Mouse (Mus musculus) MEL (cell line): ENCODE data around the gene Stag1. TPM values are rescaled to one million over a fixed set of nuclear protein-coding genes. Genes with fewer than 3 reads are reported as not detected.

Experiments used
- DNase-seq: peaks from one replicate; pipeline ENCODE4 v3.0.0; 2011; ENCODE audit warnings: low read depth, low spot score
- H3K27ac ChIP-seq: 2 replicates; pipeline ENCODE4 v1.5.1; 2012; ENCODE audit warnings: low read depth, mild to moderate bottlenecking, control low read depth, low read length, moderate library complexity; ENCODE audit not compliant: control insufficient read depth
- H3K27me3 ChIP-seq, 2 experiments: fragments of 150-350 bp in 1 of 2; sonication (generic) in 1 of 2; 2 replicates each; pipeline ENCODE4 v1.6.1; 2012; ENCODE audit warnings: low read length in 2 of 2, mild to moderate bottlenecking in 2 of 2, improper control_type of control experiment in 1 of 2, moderate library complexity in 1 of 2; ENCODE audit not compliant: insufficient read depth in 2 of 2, control insufficient read depth in 1 of 2
- H3K36me3 ChIP-seq, 2 experiments: 2 replicates each; pipeline ENCODE4 v1.6.1; 2012 to 2014; ENCODE audit warnings: low read length in 2 of 2, improper control_type of control experiment in 1 of 2, inconsistent platforms in 1 of 2, mild to moderate bottlenecking in 1 of 2; ENCODE audit not compliant: insufficient read depth in 2 of 2, control insufficient read depth in 1 of 2
- H3K4me1 ChIP-seq, 2 experiments: fragments of 150-350 bp in 1 of 2; sonication (generic) in 1 of 2; 2 replicates each; pipeline ENCODE4 v1.6.1; 2012; ENCODE audit warnings: low read length in 2 of 2, improper control_type of control experiment in 1 of 2, mild to moderate bottlenecking in 1 of 2; ENCODE audit not compliant: insufficient read depth in 2 of 2, control insufficient read depth in 1 of 2
- H3K4me3 ChIP-seq, 2 experiments: fragments of 150-350 bp in 1 of 2; sonication (generic) in 1 of 2; 2 replicates each; pipeline ENCODE4 v1.5.1; 2012; ENCODE audit warnings: low read depth in 2 of 2, low read length in 2 of 2, mild to moderate bottlenecking in 2 of 2, moderate library complexity in 2 of 2, control low read depth in 1 of 2, improper control_type of control experiment in 1 of 2; ENCODE audit not compliant: control insufficient read depth in 1 of 2, insufficient read depth in 1 of 2
- H3K79me2 ChIP-seq: 2 replicates; pipeline ENCODE4 v1.6.1; 2012; ENCODE audit warnings: mild to moderate bottlenecking, low read length, moderate library complexity; ENCODE audit not compliant: control insufficient read depth, poor library complexity, insufficient read depth
- H3K9ac ChIP-seq: 2 replicates; pipeline ENCODE4 v1.6.1; 2012; ENCODE audit warnings: low read depth, mild to moderate bottlenecking, control low read depth, low read length, moderate library complexity; ENCODE audit not compliant: control insufficient read depth, poor library complexity, severe bottlenecking
- H3K9me3 ChIP-seq: fragments of 150-350 bp; sonication (generic); replicated peaks from 2 replicates; pipeline ENCODE4 v1.6.1; 2012; ENCODE audit warnings: mild to moderate bottlenecking, low read length, improper control_type of control experiment, moderate library complexity; ENCODE audit not compliant: insufficient read depth
- CHD2 ChIP-seq: IDR thresholded peaks from 2 replicates; pipeline ENCODE4 v1.6.1; 2011; ENCODE audit warnings: low read length, improper control_type of control experiment
- CTCF ChIP-seq, 3 experiments: IDR thresholded peaks in 2 of 3; conservative IDR thresholded peaks in 1 of 3; 2 replicates each; pipeline ENCODE4 v1.5.1; 2011 to 2012; ENCODE audit warnings: low read length in 3 of 3, low read depth in 2 of 3, mild to moderate bottlenecking in 2 of 3, improper control_type of control experiment in 1 of 3, inconsistent platforms in 1 of 3, mixed read lengths in 1 of 3, moderate library complexity in 1 of 3; ENCODE audit not compliant: control insufficient read depth in 1 of 3, insufficient read depth in 1 of 3, poor library complexity in 1 of 3, severe bottlenecking in 1 of 3
- E2F4 ChIP-seq: IDR thresholded peaks from 2 replicates; pipeline ENCODE4 v1.6.1; 2011; ENCODE audit warnings: low read depth, low read length, improper control_type of control experiment, borderline replicate concordance
- ELF1 ChIP-seq: IDR thresholded peaks from 2 replicates; pipeline ENCODE4 v1.6.1; 2014; ENCODE audit warnings: low read depth, mild to moderate bottlenecking, inconsistent platforms, low read length, improper control_type of control experiment, moderate library complexity
- EP300 ChIP-seq, 2 experiments: IDR thresholded peaks; 2 replicates each; pipeline ENCODE4 v1.6.1; 2011; ENCODE audit warnings: improper control_type of control experiment in 2 of 2, low read length in 2 of 2, low read depth in 1 of 2, mild to moderate bottlenecking in 1 of 2
- GABPA ChIP-seq: IDR thresholded peaks from 2 replicates; pipeline ENCODE4 v1.6.1; 2012; ENCODE audit warnings: low read depth, mild to moderate bottlenecking, inconsistent platforms, low read length, improper control_type of control experiment, moderate library complexity
- GATA1 ChIP-seq: IDR thresholded peaks from 2 replicates; pipeline ENCODE4 v1.6.1; 2011; ENCODE audit warnings: low read depth, low read length, improper control_type of control experiment
- HCFC1 ChIP-seq: IDR thresholded peaks from 2 replicates; pipeline ENCODE4 v1.6.1; 2012; ENCODE audit warnings: low read depth, mild to moderate bottlenecking, inconsistent platforms, low read length, improper control_type of control experiment, moderate library complexity
- JUND ChIP-seq: IDR thresholded peaks from 2 replicates; pipeline ENCODE4 v1.6.1; 2011; ENCODE audit warnings: low read depth, mild to moderate bottlenecking, improper control_type of control experiment, low read length
- MAFK ChIP-seq: IDR thresholded peaks from 2 replicates; pipeline ENCODE4 v1.6.1; 2011; ENCODE audit warnings: low read depth, mild to moderate bottlenecking, low read length, improper control_type of control experiment, borderline replicate concordance
- MAX ChIP-seq: IDR thresholded peaks from 2 replicates; pipeline ENCODE4 v1.6.1; 2011; ENCODE audit warnings: low read length, improper control_type of control experiment
- MEF2A ChIP-seq: IDR thresholded peaks from 2 replicates; pipeline ENCODE4 v1.6.1; 2014; ENCODE audit warnings: low read depth, mild to moderate bottlenecking, inconsistent platforms, low read length, improper control_type of control experiment; ENCODE audit not compliant: poor library complexity, insufficient replicate concordance, severe bottlenecking; ENCODE audit errors: extremely low read depth
- MYB ChIP-seq: IDR thresholded peaks from 2 replicates; pipeline ENCODE4 v1.6.1; 2011; ENCODE audit warnings: mild to moderate bottlenecking, low read depth, low read length, improper control_type of control experiment
- MYC ChIP-seq: IDR thresholded peaks from 2 replicates; pipeline ENCODE4 v1.6.1; 2011; ENCODE audit warnings: low read depth, mild to moderate bottlenecking, low read length, improper control_type of control experiment, moderate library complexity
- NELFE ChIP-seq: IDR thresholded peaks from 2 replicates; pipeline ENCODE4 v1.6.1; 2011; ENCODE audit warnings: low read depth, low read length, improper control_type of control experiment
- NRF1 ChIP-seq: IDR thresholded peaks from 2 replicates; pipeline ENCODE4 v1.6.1; 2014; ENCODE audit warnings: low read depth, mild to moderate bottlenecking, inconsistent platforms, low read length, improper control_type of control experiment, moderate library complexity; ENCODE audit not compliant: poor library complexity, insufficient read depth, severe bottlenecking
- POLR2A ChIP-seq, 2 experiments: IDR thresholded peaks; 2 replicates each; pipeline ENCODE4 v1.6.1; 2011 to 2012; ENCODE audit warnings: low read length in 2 of 2, mild to moderate bottlenecking in 2 of 2, control low read depth in 1 of 2, improper control_type of control experiment in 1 of 2, low read depth in 1 of 2, moderate library complexity in 1 of 2; ENCODE audit not compliant: control insufficient read depth in 1 of 2, insufficient read depth in 1 of 2, poor library complexity in 1 of 2
- POLR2AphosphoS2 ChIP-seq: IDR thresholded peaks from 2 replicates; pipeline ENCODE4 v1.6.1; 2011; ENCODE audit warnings: low read length, improper control_type of control experiment
- RAD21 ChIP-seq: IDR thresholded peaks from 2 replicates; pipeline ENCODE4 v1.6.1; 2011; ENCODE audit warnings: mild to moderate bottlenecking, low read depth, low read length, improper control_type of control experiment
- RCOR1 ChIP-seq: IDR thresholded peaks from 2 replicates; pipeline ENCODE4 v1.6.1; 2012; ENCODE audit warnings: low read depth, mild to moderate bottlenecking, inconsistent platforms, low read length, improper control_type of control experiment
- SIN3A ChIP-seq: IDR thresholded peaks from 2 replicates; pipeline ENCODE4 v1.6.1; 2012; ENCODE audit warnings: low read length, improper control_type of control experiment, inconsistent platforms
- SMC3 ChIP-seq: IDR thresholded peaks from 2 replicates; pipeline ENCODE4 v1.6.1; 2011; ENCODE audit warnings: low read depth, low read length, improper control_type of control experiment
- TAL1 ChIP-seq: IDR thresholded peaks from 2 replicates; pipeline ENCODE4 v1.6.1; 2012; ENCODE audit warnings: mild to moderate bottlenecking, inconsistent platforms, low read length, moderate library complexity, mixed read lengths
- TBP ChIP-seq: IDR thresholded peaks from 2 replicates; pipeline ENCODE4 v1.8.0; 2011; ENCODE audit warnings: low read depth, low read length, improper control_type of control experiment
- UBTF ChIP-seq: IDR thresholded peaks from 2 replicates; pipeline ENCODE4 v1.6.1; 2012; ENCODE audit warnings: low read depth, mild to moderate bottlenecking, inconsistent platforms, low read length, improper control_type of control experiment, moderate library complexity, borderline replicate concordance; ENCODE audit not compliant: insufficient read depth
- USF1 ChIP-seq: IDR thresholded peaks from 2 replicates; pipeline ENCODE4 v1.6.1; 2014; ENCODE audit warnings: low read depth, mild to moderate bottlenecking, inconsistent platforms, low read length, improper control_type of control experiment, moderate library complexity
- ZC3H11A ChIP-seq: IDR thresholded peaks from 2 replicates; pipeline ENCODE4 v1.6.1; 2012; ENCODE audit warnings: low read depth, mild to moderate bottlenecking, inconsistent platforms, low read length, improper control_type of control experiment
- ZKSCAN1 ChIP-seq: IDR thresholded peaks from 2 replicates; pipeline ENCODE4 v1.6.1; 2012; ENCODE audit warnings: low read depth, mild to moderate bottlenecking, inconsistent platforms, low read length, improper control_type of control experiment, moderate library complexity
- ZMIZ1 ChIP-seq: IDR thresholded peaks from 2 replicates; pipeline ENCODE4 v1.6.1; 2012; ENCODE audit warnings: low read depth, mild to moderate bottlenecking, inconsistent platforms, low read length, improper control_type of control experiment, moderate library complexity
- ZNF384 ChIP-seq: IDR thresholded peaks from 2 replicates; pipeline ENCODE4 v1.6.1; 2012; ENCODE audit warnings: low read depth, mild to moderate bottlenecking, inconsistent platforms, low read length, improper control_type of control experiment
- polyA plus RNA-seq, 2 experiments: library from polyadenylated mRNA; stranded (reverse) in 1 of 2; unstranded in 1 of 2; fragments of >175 nt in 1 of 2; fragments of >200 nt in 1 of 2; gene quantifications; 2 replicates each; pipeline versions ENCODE4 v1.2.1 to v1.2.4; 2012; ENCODE audit warnings: low replicate concordance in 2 of 2, low read depth in 1 of 2; ENCODE audit not compliant: insufficient read length in 2 of 2, insufficient read depth in 1 of 2, missing spikeins in 1 of 2
- total RNA-seq: library from RNA; depleted of rRNA; stranded (reverse); fragments of 300-350 nt; gene quantifications from 2 replicates; pipeline ENCODE4 v1.2.3, GENCODE M21; 2012; rRNA removed

The Stag1 gene
- total RNA-seq (30.1 and 33.6 TPM in 2 replicates), polyA plus RNA-seq (10 to 100 TPM in 1 of 2 experiments, not detected in 1; 41.7 TPM)

DNA sequence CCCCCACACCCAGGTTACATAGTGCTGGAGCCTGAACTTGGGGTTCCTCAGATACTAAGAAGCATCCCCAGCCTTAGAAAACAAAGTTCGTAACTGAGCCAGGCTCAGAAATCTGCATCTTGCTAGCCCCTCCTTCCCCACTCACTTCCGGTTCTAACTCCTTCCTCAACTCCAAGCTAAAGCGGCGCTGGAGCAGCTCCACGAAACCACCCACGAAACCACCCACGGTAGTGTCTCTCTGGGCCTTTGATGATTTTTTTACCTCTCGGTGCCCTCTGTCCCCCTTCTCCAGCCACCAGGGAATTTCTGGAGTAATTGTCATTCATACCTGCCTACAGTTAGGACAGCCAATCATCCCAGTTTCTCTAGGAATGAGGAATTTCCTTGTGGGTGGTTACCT lies at the start of gene Stag1:
Stag1 (plus strand) TSS at position 253 of the 400 bp plus-strand sequence.
- Histone ChIP-seq H3K27me3 (no peaks in the 10 kb centered on the region), H3K36me3 (no peaks in the 10 kb centered on the region), H3K27ac (no peak within 1 kb of the TSS), H3K9me3 (no peaks in the 10 kb centered on the region), H3K79me2 (no peaks in the 10 kb centered on the region)
- DNase-seq, result peak; percentile 79
- TF ChIP-seq SIN3A (no peak), NELFE (peak; percentile 42; the same call in 1 of the 2 replicates), ELF1 (peak; percentile 58), USF1 (no peak), MAFK (no peak), POLR2A (IDR thresholded peaks at IDR 0.05; ENCODE audit: control insufficient read depth in 1 of 2, insufficient read depth in 1 of 2, low read depth in 1 of 2, low read length in 2 of 2, poor library complexity in 1 of 2) (peak in 1 of 2 experiments; percentile 58; a peak in 2 of 4 replicates)
- TF ChIP-seq, all 39 proteins: peak for 3
- Histone ChIP-seq H3K4me3 (peak within 1 kb of the TSS; percentile 66 to 74), H3K4me1 (no peaks in the 10 kb centered on the region), H3K9ac (peak within 1 kb of the TSS; percentile 64)

DNA sequence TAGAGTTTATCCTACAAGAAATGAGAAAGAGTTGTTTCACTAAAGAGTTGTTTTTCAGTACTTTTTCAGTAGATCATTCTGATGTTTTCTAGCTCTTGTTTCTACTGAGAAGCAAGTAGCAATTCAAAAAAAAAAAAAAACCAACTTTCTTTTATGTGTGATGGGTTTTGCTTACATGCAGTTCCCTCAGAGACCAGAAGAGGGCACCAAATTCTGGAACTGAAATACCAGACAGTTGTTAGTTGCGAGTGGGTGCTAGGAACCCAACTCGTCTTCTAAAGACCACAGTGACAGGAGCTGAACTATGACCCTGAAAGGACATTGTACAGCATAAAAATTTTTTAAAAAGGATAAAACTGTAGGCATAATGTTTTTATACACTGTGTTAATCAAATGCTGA lies 49.3 kb upstream of the Stag1 start:
- Histone ChIP-seq H3K27me3 (no peaks in the 10 kb centered on the region), H3K9me3 (no peaks in the 10 kb centered on the region), H3K4me1 (peaks cover 3 to 7% of the 10 kb centered on the region in 2 experiments; a peak in 2 of 4 replicates), H3K4me3 (no peak overlapping the region), H3K9ac (no peak overlapping the region), H3K79me2 (peaks cover 22% of the 10 kb centered on the region), H3K36me3 (peaks cover 0 to 17% of the 10 kb centered on the region in 2 experiments; a peak in 2 of 4 replicates), H3K27ac (no peak overlapping the region)
- 0 out of 2 replicates have a peak, but pooled peaks have one; percentile 16 for TF ChIP-seq SIN3A
- TF ChIP-seq TAL1, result no peak
- TF ChIP-seq GABPA, result no peak
- TF ChIP-seq ZC3H11A, result peak; percentile 33
- no peak for TF ChIP-seq MYC
- TF ChIP-seq POLR2A (IDR thresholded peaks at IDR 0.05; ENCODE audit: control insufficient read depth in 1 of 2, insufficient read depth in 1 of 2, low read depth in 1 of 2, low read length in 2 of 2, poor library complexity in 1 of 2), result no peak
- TF ChIP-seq CTCF (IDR thresholded peaks at IDR 0.05 in 2 of 3, conservative IDR thresholded peaks at IDR 0.05 in 1 of 3; ENCODE audit: control insufficient read depth in 1 of 3, insufficient read depth in 1 of 3, low read depth in 2 of 3, low read length in 3 of 3, poor library complexity in 1 of 3, severe bottlenecking in 1 of 3), result peak; percentile 29 to 63 (median 61)
- no peak for TF ChIP-seq MYB
- no peak for TF ChIP-seq TBP
- no peak for TF ChIP-seq E2F4
- no peak for TF ChIP-seq GATA1
- TF ChIP-seq NRF1, result no peak
- TF ChIP-seq MEF2A, result no peak
- no peak for TF ChIP-seq JUND
- TF ChIP-seq ZKSCAN1, result no peak
- TF ChIP-seq RCOR1, result no peak
- TF ChIP-seq NELFE, result no peak
- peak; percentile 63 for TF ChIP-seq RAD21
- no peak for TF ChIP-seq POLR2AphosphoS2
- TF ChIP-seq ZMIZ1, result no peak
- no peak for TF ChIP-seq HCFC1
- no peak for TF ChIP-seq UBTF
- peak; percentile 69 for TF ChIP-seq SMC3
- no peak for TF ChIP-seq CHD2
- TF ChIP-seq MAX, result no peak
- TF ChIP-seq EP300 (IDR thresholded peaks at IDR 0.05; ENCODE audit: low read depth in 1 of 2, low read length in 2 of 2), result no peak
- peak; percentile 91 for TF ChIP-seq ZNF384
- peak; percentile 71 for DNase-seq
